Mouse (Mus musculus): ENCODE measurements at regions not wholly inside any gene's neighbourhood (a gene's known extent, or its start where the extent isn't known, plus 50 kb on each side); places are given as distances from the start of the nearest gene placed in this dataset.
A peak's percentile ranks its signal among the peaks of the same experiment; 100 is the strongest.

DNA sequence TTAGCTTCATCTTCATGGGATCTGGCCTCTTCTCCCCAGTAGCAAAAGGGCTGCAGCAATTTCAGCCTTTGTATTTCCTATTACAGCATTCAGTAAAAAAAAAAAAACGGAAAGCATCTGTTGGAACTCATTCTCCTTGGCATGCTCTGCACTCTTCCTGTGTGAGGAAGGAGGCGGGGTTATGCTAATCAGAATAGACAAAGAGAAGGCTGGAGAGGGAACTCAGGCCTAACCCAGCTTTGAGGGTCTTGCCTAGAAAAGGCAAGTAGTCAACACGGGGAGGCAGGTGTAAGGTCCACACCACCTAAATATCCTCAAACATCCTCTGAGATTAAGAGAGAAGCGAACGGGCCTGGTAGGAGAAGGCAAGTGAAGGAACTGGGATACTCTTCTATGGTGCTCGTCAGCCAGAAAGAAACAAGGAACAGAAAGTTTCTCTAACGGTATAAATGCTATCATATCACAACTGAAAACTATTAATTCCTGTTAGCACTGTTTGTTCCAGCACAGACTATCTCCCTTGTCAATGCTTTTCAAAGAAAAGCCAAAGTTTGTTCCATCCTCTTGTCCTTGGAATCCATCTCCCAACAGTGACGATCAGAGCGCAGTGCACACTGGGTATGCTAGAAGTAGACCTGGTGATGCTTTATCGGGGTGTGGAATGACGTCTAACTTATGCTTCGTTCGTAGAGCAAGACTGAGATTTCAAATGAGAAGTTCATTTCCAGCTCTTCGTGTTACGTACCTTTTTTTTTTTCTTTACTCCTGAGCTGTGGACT is 98.9 kb downstream of the Kctd12 start:
- WGBS, result 51% methylated on average over 15 of the region's 15 CpGs
- Histone ChIP-seq H3K4me1 (ENCODE audit: control insufficient read depth, insufficient read depth, insufficient read length) (peaks cover 8% of the 10 kb centered on the region), H3K36me3 (ENCODE audit: control insufficient read depth, insufficient read depth, low read length) (no peaks in the 10 kb centered on the region), H3K4me3 (ENCODE audit: extremely low read depth, insufficient read depth, insufficient read length) (no peak overlapping the region), H3K27ac (ENCODE audit: insufficient read depth, low read length) (peak overlapping the region; percentile 65), H3K27me3 (ENCODE audit: control insufficient read depth, insufficient read depth, low read length) (no peaks in the 10 kb centered on the region)
- DNase-seq (ENCODE audit: low read depth in 1 of 2, low spot score in 2 of 2), result no peak
- TF ChIP-seq CTCF (IDR thresholded peaks at IDR 0.05; ENCODE audit: extremely low read depth, insufficient read depth, insufficient read length, insufficient replicate concordance) (no peak), POLR2A (IDR thresholded peaks at IDR 0.05; ENCODE audit: low read depth, low read length) (no peak)

DNA sequence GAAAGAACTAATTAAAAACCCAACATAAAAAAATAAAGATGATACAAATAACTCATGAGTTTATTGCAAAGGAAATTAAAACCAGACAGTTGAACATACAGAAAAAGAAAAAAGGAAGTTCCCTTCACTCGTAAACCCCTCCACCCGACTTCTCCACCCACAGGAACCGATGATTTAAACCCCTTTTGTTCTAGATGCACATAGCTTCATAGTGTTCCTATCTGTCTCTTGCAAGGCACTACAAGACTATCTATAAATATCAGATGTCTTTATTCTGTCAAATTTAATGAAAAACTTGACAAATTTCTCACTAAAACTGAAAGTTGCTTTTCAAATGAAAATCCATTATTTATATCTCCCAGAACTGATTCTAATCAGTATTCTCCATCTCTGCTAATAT is 100.2 kb downstream of the Kctd12 start:
- H3K36me3 ChIP-seq (ENCODE audit: control insufficient read depth, insufficient read depth, low read length), result no peaks in the 10 kb centered on the region
- no peak overlapping the region for H3K27ac ChIP-seq (ENCODE audit: insufficient read depth, low read length)
- TF ChIP-seq POLR2A (IDR thresholded peaks at IDR 0.05; ENCODE audit: low read depth, low read length), result no peak
- TF ChIP-seq CTCF (IDR thresholded peaks at IDR 0.05; ENCODE audit: extremely low read depth, insufficient read depth, insufficient read length, insufficient replicate concordance), result no peak
- no peak for DNase-seq (ENCODE audit: low read depth in 1 of 2, low spot score in 2 of 2)
- H3K4me3 ChIP-seq (ENCODE audit: extremely low read depth, insufficient read depth, insufficient read length), result no peak overlapping the region
- 5% methylated on average over 3 of the region's 3 CpGs for WGBS
- H3K4me1 ChIP-seq (ENCODE audit: control insufficient read depth, insufficient read depth, insufficient read length), result peaks cover 8% of the 10 kb centered on the region
- H3K27me3 ChIP-seq (ENCODE audit: control insufficient read depth, insufficient read depth, low read length), result no peaks in the 10 kb centered on the region

DNA sequence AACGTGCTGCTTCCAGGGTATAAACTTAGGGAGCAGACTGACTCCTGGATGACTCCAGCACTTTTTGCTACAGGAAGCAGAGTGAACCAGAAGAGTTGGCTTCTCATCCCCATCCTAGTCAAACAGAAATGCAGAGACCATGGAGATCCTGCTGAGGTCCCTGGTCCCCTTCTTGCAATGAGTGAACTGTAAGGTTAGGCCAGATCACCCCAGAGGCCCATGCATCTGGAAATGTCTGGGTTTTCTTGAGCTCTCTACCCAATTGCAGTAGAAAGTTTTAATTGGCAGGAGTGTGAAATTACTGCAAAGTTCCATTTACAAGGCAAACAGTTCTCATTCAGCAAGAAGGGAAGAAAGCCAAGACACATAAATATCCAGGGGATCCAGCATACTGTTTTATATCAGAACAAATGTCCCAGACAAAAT is 101.8 kb downstream of the Kctd12 start:
- H3K4me1 ChIP-seq (ENCODE audit: control insufficient read depth, insufficient read depth, insufficient read length), result peaks cover 8% of the 10 kb centered on the region
- H3K27me3 ChIP-seq (ENCODE audit: control insufficient read depth, insufficient read depth, low read length), result no peaks in the 10 kb centered on the region
- TF ChIP-seq CTCF (IDR thresholded peaks at IDR 0.05; ENCODE audit: extremely low read depth, insufficient read depth, insufficient read length, insufficient replicate concordance), result no peak
- TF ChIP-seq POLR2A (IDR thresholded peaks at IDR 0.05; ENCODE audit: low read depth, low read length), result no peak
- no peak overlapping the region for H3K4me3 ChIP-seq (ENCODE audit: extremely low read depth, insufficient read depth, insufficient read length)
- H3K27ac ChIP-seq (ENCODE audit: insufficient read depth, low read length), result no peak overlapping the region
- no peaks in the 10 kb centered on the region for H3K36me3 ChIP-seq (ENCODE audit: control insufficient read depth, insufficient read depth, low read length)
- DNase-seq (ENCODE audit: low read depth in 1 of 2, low spot score in 2 of 2), result no peak
- 91% methylated on average over 1 of the region's 1 CpGs for WGBS

DNA sequence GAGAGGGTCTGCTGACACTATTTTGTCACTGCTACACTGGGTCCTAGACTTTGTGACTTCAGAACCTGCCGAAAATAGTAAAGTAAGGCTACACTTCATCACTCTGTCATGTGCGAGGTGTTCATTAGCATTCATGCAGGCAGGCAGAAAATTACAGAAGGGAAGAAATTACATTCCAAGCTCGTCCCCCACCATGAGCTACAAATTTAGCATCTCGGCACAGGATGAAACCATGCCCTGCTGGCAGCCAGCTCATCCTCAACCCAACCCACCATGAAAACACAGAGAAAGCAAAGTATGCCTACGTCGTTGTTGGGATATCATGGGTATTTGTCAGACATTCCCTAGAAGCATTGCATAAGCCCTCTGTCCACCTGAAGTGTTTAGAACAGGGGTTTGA is 103.9 kb downstream of the Kctd12 start:
- peaks cover 6% of the 10 kb centered on the region for H3K4me1 ChIP-seq (ENCODE audit: control insufficient read depth, insufficient read depth, insufficient read length)
- TF ChIP-seq CTCF (IDR thresholded peaks at IDR 0.05; ENCODE audit: extremely low read depth, insufficient read depth, insufficient read length, insufficient replicate concordance) (no peak), POLR2A (IDR thresholded peaks at IDR 0.05; ENCODE audit: low read depth, low read length) (no peak)
- 94% methylated on average over 6 of the region's 6 CpGs for WGBS
- H3K36me3 ChIP-seq (ENCODE audit: control insufficient read depth, insufficient read depth, low read length), result no peaks in the 10 kb centered on the region
- no peak overlapping the region for H3K27ac ChIP-seq (ENCODE audit: insufficient read depth, low read length)
- no peaks in the 10 kb centered on the region for H3K27me3 ChIP-seq (ENCODE audit: control insufficient read depth, insufficient read depth, low read length)
- no peak for DNase-seq (ENCODE audit: low read depth in 1 of 2, low spot score in 2 of 2)
- no peak overlapping the region for H3K4me3 ChIP-seq (ENCODE audit: extremely low read depth, insufficient read depth, insufficient read length)

DNA sequence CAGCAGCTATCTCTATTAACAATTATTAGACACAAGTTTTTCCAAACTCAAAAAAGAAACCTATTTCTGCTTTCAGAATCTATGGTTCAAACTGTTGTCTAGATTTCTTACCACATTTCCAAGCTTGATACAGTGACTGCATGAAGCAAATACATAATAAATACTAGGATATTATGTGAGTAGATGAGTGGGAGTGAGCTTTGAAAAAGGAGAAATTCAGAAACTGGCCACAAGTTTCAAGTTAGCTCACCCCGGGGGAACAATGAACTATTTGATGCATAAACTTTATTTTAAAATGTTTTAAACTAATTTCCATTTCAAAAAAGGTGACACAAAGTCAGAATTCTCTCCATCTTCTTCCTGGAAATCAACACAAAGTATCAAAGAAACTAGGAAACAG is 114.3 kb downstream of the Kctd12 start:
- DNase-seq (ENCODE audit: low read depth in 1 of 2, low spot score in 2 of 2), result no peak
- TF ChIP-seq POLR2A (IDR thresholded peaks at IDR 0.05; ENCODE audit: low read depth, low read length), result no peak
- TF ChIP-seq CTCF (IDR thresholded peaks at IDR 0.05; ENCODE audit: extremely low read depth, insufficient read depth, insufficient read length, insufficient replicate concordance), result no peak
- H3K27ac ChIP-seq (ENCODE audit: insufficient read depth, low read length), result no peak overlapping the region
- no peaks in the 10 kb centered on the region for H3K27me3 ChIP-seq (ENCODE audit: control insufficient read depth, insufficient read depth, low read length)
- H3K4me1 ChIP-seq (ENCODE audit: control insufficient read depth, insufficient read depth, insufficient read length), result peaks cover 7% of the 10 kb centered on the region; the same call in 1 of the 2 replicates
- H3K4me3 ChIP-seq (ENCODE audit: extremely low read depth, insufficient read depth, insufficient read length), result no peak overlapping the region
- H3K36me3 ChIP-seq (ENCODE audit: control insufficient read depth, insufficient read depth, low read length), result no peaks in the 10 kb centered on the region
- WGBS, result 16% methylated on average over 1 of the region's 1 CpGs

DNA sequence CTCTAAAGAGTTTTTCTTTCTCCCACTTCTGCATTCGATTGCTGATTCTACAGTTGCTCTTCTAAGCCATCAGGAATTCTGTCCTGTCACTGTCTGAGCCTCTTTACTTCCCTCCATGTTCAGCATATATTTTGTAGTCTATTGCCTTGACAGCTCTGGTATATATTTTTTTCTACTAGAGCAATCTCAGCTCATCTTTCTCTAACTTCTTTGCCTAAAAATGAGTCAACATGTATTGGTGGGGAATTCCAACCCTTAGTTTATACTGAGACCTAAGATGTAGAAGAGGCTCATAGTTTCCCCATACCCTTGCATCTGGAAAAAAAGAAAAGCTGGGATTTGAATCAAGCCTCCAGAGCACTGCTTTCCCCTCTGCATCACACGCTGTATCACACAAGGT is 114.7 kb downstream of the Kctd12 start:
- Histone ChIP-seq H3K36me3 (ENCODE audit: control insufficient read depth, insufficient read depth, low read length) (no peaks in the 10 kb centered on the region), H3K27ac (ENCODE audit: insufficient read depth, low read length) (no peak overlapping the region), H3K27me3 (ENCODE audit: control insufficient read depth, insufficient read depth, low read length) (no peaks in the 10 kb centered on the region), H3K4me3 (ENCODE audit: extremely low read depth, insufficient read depth, insufficient read length) (no peak overlapping the region), H3K4me1 (ENCODE audit: control insufficient read depth, insufficient read depth, insufficient read length) (peaks cover 7% of the 10 kb centered on the region; the same call in 1 of the 2 replicates)
- TF ChIP-seq CTCF (IDR thresholded peaks at IDR 0.05; ENCODE audit: extremely low read depth, insufficient read depth, insufficient read length, insufficient replicate concordance) (no peak), POLR2A (IDR thresholded peaks at IDR 0.05; ENCODE audit: low read depth, low read length) (no peak)
- WGBS, result 82% methylated on average over 2 of the region's 2 CpGs
- no peak for DNase-seq (ENCODE audit: low read depth in 1 of 2, low spot score in 2 of 2)

DNA sequence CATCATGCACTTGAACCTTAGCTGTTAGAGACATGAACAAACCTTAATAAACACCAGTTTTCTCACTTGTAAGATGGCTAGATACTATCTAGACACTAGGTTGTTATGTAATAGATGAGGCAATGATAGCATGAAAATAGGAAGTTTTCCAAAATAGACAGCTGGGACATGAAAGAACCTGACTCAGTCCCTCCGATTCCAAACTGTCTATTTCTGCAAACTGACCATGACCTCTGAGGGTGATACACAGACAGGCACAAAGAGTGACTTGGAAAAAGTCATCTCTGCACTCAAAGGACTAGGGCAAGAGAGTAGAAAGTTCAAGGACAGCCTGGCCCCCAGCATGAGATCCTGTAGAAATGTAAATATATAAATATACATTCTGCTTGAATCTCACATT is 115.9 kb downstream of the Kctd12 start:
- DNase-seq (ENCODE audit: low read depth in 1 of 2, low spot score in 2 of 2), result no peak
- Histone ChIP-seq H3K27ac (ENCODE audit: insufficient read depth, low read length) (no peak overlapping the region), H3K4me1 (ENCODE audit: control insufficient read depth, insufficient read depth, insufficient read length) (peaks cover 7% of the 10 kb centered on the region; the same call in 1 of the 2 replicates), H3K4me3 (ENCODE audit: extremely low read depth, insufficient read depth, insufficient read length) (no peak overlapping the region), H3K27me3 (ENCODE audit: control insufficient read depth, insufficient read depth, low read length) (no peaks in the 10 kb centered on the region), H3K36me3 (ENCODE audit: control insufficient read depth, insufficient read depth, low read length) (no peaks in the 10 kb centered on the region)
- no peak for TF ChIP-seq CTCF (IDR thresholded peaks at IDR 0.05; ENCODE audit: extremely low read depth, insufficient read depth, insufficient read length, insufficient replicate concordance)
- no peak for TF ChIP-seq POLR2A (IDR thresholded peaks at IDR 0.05; ENCODE audit: low read depth, low read length)
- 74% methylated on average over 1 of the region's 1 CpGs for WGBS
